Mouse (Mus musculus) lung, adult 2 months (tissue): ENCODE measurements at regions not wholly inside any gene's neighbourhood (a gene's known extent, or its start where the extent isn't known, plus 50 kb on each side); places are given as distances from the start of the nearest gene placed in this dataset.

ENCODE experiments used
- CTCF ChIP-seq: fragments of 200-500 bp; IDR thresholded peaks from 2 replicates; pipeline ENCODE4 v1.5.1; 2011; ENCODE audit warnings: mild to moderate bottlenecking, low read length, control low read depth; ENCODE audit not compliant: insufficient read depth
- POLR2A ChIP-seq: fragments of 200-500 bp; IDR thresholded peaks from 2 replicates; pipeline ENCODE4 v1.6.1; 2011; ENCODE audit warnings: low read depth, mild to moderate bottlenecking, control low read depth, low read length, borderline replicate concordance; ENCODE audit errors: extremely low read depth

- TF ChIP-seq CTCF (no peak), POLR2A (no peak)
These were observed 528.2 kb upstream of the Intu start for GRCm38 (mm10) chr3:40002838-40003237.
